Mouse (Mus musculus): ENCODE measurements around the gene Dnah8.
"Not testable (repeated sequence)": the region's sequence is repeated elsewhere in the genome, so short reads cannot be mapped to it uniquely, and the experiment has no call there.

The Dnah8 gene

GRCm38 (mm10) chr17:30609305-30609979 lies 14.7 kb upstream of the Dnah8 start:
- no peak for DNase-seq (ENCODE audit: low read depth, low spot score)

DNA sequence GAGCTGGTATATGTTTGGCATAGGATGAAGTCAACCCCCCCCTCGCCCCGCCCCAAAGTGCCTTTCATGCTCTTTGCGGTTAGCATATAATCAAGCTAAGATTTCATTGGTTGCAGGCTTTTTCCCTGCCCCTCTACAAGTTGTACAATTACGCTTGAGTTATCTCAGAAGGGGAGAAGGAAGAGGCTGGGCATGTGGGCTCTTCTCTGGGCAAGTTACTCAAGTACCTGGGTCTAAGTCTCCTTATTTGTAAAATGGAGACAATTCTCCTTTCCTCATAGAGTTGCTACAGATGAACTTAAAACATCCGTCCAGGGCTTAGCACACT lies 14.2 kb upstream of the Dnah8 start:
- no peak for DNase-seq (ENCODE audit: low read depth, low spot score)

DNA sequence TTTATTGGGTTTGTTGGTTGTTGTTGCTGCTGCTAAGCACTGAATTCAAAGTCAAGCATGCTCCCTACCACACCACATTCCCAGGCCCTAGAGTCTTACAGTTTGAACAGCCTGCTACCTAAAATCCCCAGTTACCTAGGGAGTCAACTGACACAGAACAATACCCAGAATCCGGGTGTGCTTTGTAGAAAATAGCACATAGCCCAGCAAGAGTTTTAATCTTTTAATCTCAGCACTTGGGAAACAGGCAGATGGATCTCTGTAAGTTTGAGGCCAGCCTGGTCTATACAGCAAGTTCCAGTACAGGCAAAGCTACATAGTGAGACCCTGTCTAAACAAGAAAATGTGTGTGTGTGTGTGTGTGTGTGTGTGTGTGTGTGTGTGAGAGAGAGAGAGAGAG lies 13.4 kb upstream of the Dnah8 start:
- DNase-seq (ENCODE audit: low read depth, low spot score), result no peak

GRCm38 (mm10) chr17:30611221-30612074 lies 12.7 kb upstream of the Dnah8 start:
- DNase-seq (ENCODE audit: low read depth, low spot score), result no peak

DNA sequence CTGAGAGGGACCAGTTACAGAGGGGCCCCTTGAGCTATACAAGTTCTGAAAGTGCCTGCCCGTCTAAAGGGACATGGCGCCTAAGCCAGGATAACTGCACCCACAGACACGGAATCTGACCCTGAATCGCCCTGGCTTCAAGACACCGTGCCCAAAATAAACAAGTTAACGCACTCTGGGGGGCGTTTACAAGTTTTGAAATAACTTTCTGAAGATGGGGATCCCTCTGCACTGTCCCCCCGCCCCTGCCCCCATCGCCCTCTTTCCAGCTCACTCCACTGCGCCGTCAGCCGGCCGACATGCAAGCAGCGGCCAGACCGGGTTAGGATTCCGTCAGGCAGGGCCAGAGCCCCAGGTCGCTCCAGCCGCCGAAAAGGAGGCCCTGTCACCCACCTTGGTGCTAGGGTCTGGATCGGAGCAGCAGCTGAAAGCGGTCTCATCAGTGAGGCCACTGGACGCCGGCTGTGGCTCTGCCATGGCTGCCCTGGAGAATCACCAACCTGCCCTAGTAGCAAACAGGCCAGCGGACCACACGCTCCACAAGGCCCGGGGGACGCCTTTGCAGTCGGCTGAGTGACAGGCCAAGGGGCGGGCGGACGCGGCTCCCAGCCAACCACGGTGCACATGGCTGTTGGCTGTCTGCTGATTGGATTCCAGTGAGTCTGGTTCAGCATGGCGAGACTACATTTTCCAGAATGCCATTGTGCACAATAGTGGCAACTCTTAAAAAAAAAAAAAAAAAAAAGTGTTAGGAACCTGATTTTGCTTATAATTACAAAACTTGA lies 11.9 kb upstream of the Dnah8 start:
- peak; percentile 77 for DNase-seq (ENCODE audit: low read depth, low spot score)

DNA sequence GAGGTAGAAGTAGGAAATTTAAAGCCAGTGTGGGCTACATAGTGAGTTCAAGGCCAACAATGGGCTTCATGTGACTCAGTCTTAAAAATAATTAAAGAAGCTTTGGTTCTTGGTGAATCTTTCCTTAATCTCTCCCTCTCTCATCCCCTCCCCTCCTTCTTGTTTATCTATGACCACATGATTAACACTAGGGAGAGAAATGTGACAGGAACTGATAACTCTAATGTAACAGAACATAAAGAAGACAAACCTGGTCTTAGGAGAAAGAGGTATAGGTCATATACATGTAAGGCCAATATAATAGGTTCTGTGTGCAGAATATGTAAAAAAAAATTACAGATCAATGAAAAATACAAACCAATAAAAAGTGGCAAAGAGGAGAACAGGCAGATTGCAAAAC lies 10.8 kb upstream of the Dnah8 start:
- no peak for DNase-seq (ENCODE audit: low read depth, low spot score)

GRCm38 (mm10) chr17:30616203-30616602 lies 8.0 kb upstream of the Dnah8 start:
- no peak for DNase-seq (ENCODE audit: low read depth, low spot score)

DNA sequence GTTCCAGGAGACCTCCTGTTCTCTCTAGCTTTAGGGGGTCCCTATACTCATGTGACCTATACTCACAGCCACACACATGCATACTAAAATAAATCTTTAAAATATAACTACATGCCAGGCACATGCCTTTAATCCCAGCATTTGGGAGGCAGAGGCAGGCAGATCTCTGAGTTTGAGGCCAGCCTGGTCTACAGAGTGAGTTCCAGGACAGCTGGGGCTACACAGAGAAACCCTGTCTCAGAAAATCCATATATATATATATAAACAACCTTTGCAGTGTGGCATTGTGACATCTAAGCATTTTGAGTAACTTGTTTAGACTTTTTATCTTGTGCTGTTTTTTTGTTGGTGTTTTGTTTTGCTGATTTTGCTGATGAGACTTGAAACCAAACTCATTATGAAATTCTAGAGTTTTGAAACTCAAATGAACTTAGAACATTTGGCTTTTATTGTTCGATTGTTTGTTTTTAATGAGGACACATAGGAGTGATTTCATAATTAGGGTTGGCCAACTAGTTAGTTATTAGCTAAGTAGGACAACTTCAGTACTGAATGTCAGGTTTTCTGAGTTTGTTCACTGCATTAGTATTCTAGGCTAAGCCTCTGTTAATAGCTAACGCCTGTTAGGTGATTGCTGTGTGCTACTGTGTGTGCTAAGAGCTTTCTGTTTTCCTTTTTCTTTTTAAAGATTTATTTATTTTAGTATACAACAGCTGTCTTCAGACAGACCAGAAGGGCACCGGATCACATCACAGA lies 5.8 kb upstream of the Dnah8 start:
- DNase-seq (ENCODE audit: low read depth, low spot score), result no peak

DNA sequence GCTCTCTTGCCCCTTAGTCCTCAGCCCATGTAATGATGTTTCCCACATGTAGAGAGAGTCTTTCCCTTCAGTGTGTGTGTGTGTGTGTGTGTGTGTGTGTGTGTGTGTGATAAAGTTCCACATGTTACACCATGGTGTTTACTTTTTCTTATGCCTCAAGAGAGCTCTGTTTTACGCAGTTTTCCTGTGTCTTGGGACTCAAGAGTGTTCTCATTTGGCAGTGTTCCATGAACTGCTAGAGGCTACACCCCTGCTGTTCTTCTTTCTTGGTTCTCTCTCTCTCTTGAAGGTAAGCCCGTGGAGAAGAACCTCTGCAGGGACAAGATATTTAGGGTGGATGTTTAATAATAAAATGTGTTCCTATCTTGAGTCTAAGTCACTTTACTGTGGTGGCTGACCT lies 5.0 kb upstream of the Dnah8 start:
- DNase-seq (ENCODE audit: low read depth, low spot score), result no peak

- DNase-seq (ENCODE audit: low read depth, low spot score), result no peak
Measured at GRCm38 (mm10) chr17:30620548-30620947, 3.6 kb upstream of the Dnah8 start.

GRCm38 (mm10) chr17:30621450-30621849 lies 2.7 kb upstream of the Dnah8 start:
- DNase-seq (ENCODE audit: low read depth, low spot score), result no peak

- no peak for DNase-seq (ENCODE audit: low read depth, low spot score)
Measured at GRCm38 (mm10) chr17:30623200-30623599, 954 bp upstream of the Dnah8 start.

DNA sequence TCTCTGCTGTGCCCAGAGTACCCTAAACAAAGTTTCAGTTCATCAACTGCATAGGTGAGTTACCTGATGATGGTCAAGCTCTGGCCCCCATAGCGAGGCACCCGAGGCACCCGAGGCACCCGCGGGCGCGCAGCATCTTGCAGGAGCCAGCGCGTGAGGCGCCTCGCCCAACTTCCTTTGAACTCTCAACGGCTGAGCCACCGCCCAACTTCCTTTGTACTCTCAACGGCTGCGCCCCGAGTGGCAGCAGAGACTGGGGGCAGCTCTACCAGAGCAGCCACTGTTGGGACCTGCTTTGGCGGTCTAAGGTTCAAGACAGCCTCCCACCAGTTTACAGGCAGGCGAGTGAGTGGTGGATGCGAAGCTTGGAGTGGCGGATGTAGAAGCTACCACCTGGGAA lies 2.6 kb downstream of the Dnah8 start, which contains the start of gene Glo1:
Gene Glo1 (minus strand): TSS at position 153 of the 400 bp plus-strand sequence.
- DNase-seq (ENCODE audit: low read depth, low spot score), result not testable (repeated sequence)

- DNase-seq (ENCODE audit: low read depth, low spot score), result no peak
Measured at GRCm38 (mm10) chr17:30635367-30635766, 11.2 kb downstream of the Dnah8 start.

DNA sequence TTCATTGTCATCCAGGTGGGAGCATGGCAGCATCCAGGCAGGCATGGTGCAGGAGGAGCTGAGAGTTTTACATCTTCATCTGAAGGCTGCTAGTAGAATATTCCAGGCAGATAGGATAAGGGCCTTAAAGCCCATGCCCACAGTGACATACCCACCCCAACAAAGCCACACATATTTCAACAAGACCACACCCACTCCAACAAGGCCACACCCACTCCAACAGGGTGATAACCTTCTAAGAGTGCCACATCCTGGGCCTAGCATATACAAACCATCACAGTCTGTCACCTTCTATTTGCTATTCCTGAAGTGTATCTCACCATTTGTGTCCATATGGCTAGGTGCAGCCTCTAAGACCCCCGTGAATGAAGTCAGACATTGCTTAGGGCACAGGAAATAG lies 13.6 kb downstream of the Dnah8 start:
- no peak for DNase-seq (ENCODE audit: low read depth, low spot score)

- no peak for DNase-seq (ENCODE audit: low read depth, low spot score)
Measured at GRCm38 (mm10) chr17:30638996-30639395, 14.8 kb downstream of the Dnah8 start.

DNA sequence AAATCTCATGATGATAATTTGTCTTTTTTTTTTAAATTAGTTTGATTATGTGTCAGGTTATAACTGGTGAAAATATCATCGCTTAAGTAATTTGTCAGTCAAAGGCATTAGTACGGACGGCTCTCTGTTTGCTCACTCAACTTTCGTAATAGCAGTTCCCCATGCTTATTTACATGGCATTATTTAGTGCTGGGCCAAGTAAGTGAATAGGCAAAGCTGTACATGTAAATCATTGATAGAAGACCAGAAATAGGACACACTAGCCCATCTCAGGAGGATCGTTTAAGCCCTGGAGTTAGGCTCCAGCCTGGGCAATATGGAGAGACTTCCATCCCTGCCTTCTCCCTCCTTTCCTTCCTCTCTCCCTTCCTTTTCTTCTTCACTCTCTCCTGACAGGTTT lies 16.7 kb downstream of the Dnah8 start:
- no peak for DNase-seq (ENCODE audit: low read depth, low spot score)

- no peak for DNase-seq (ENCODE audit: low read depth, low spot score)
Measured at GRCm38 (mm10) chr17:30648770-30649169, 24.6 kb downstream of the Dnah8 start.

DNA sequence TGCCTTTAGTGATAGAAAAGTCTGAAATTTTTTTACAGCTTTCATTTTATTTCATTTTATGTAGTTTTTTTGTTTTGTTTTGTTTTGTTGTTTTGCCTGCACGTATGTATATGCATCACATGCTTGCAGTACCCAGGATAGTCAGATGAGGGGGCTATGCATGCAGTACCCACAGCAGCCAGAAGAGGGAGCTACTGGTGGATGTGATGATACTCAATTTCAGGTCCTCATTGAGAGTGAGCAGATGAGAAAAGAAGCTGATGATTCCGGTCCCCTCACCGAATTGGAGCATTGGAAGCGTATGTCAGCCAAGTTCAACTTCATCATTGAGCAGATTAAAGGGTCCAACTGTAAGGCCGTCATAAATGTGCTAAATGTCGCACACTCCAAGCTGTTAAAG lies 28.9 kb downstream of the Dnah8 start:
- no peak for DNase-seq (ENCODE audit: low read depth, low spot score)

- DNase-seq (ENCODE audit: low read depth, low spot score), result no peak
Measured at GRCm38 (mm10) chr17:30657530-30658151, 33.5 kb downstream of the Dnah8 start.

DNA sequence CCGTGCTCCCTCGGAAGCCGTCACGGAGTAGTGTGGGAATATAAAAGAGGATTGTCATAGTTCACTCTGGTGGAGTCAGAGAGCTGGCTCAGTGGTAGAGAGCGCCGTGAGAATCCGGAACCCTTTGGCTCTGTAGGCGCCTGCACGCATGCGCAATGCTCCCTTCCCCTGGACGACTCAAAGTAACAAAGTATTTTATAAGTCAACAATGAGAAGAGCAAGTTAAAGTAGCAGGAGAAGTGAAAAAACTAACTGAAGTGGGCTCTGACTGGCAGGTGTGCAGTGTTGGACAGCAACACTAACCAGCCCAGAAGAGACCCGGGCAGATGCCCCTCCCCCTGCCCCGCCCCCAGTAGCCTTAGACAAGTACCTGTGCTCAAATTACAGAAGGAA lies 34.0 kb downstream of the Dnah8 start:
- DNase-seq (ENCODE audit: low read depth, low spot score), result no peak

Data from retina, adult 2 months (tissue).